Mouse (Mus musculus): ENCODE results near the gene Mga. TPM values are rescaled to one million over a fixed set of nuclear protein-coding genes. Genes with fewer than 3 reads are reported as not detected.

Gene Mga
- polyA plus RNA-seq (2017; shearing (Covaris generic)) = 46.6 TPM

GRCm38 (mm10) chr2:119897090-119897732, at the start of gene Mga:
TSS of gene Mga (plus strand) at chr2:119897228.

GRCm38 (mm10) chr2:119972537-119972879, 75.5 kb downstream of the Mga start, which contains the start of gene Mapkbp1:
TSS of gene Mapkbp1 (plus strand) at chr2:119972699.

Other genes with a start within 250 kb of the Mga start
- 9.8 TPM for gene Ndufaf1, start 234.4 kb upstream of the Mga start, polyA plus RNA-seq (2017; shearing (Covaris generic))
- gene Rtf1, start 222.2 kb upstream of the Mga start, polyA plus RNA-seq (2017; shearing (Covaris generic)) = 94.2 TPM
- 0.25 TPM for gene Itpka, start 154.9 kb upstream of the Mga start, polyA plus RNA-seq (2017; shearing (Covaris generic))
- not detected for gene Ltk, start 136.8 kb upstream of the Mga start, polyA plus RNA-seq (2017; shearing (Covaris generic))
- 28.7 TPM for gene Rpap1, start 109.7 kb upstream of the Mga start, polyA plus RNA-seq (2017; shearing (Covaris generic))
- 3.2 TPM for gene Tyro3, start 99.5 kb upstream of the Mga start, polyA plus RNA-seq (2017; shearing (Covaris generic))
- gene Mapkbp1, start 75.5 kb downstream of the Mga start, polyA plus RNA-seq (2017; shearing (Covaris generic)) = 4.1 TPM
- 9.0 TPM for gene Jmjd7, start 130.3 kb downstream of the Mga start, polyA plus RNA-seq (2017; shearing (Covaris generic))
- gene Gm28042, start 130.3 kb downstream of the Mga start, polyA plus RNA-seq (2017; shearing (Covaris generic)) = 2.5 TPM
- gene Pla2g4b, start 136.2 kb downstream of the Mga start, polyA plus RNA-seq (2017; shearing (Covaris generic)) = 2.0 TPM